Mouse (Mus musculus) embryonic fibroblast, embryonic 13.5 days (primary cell): ENCODE results near the gene Vps50. TPM values are rescaled to one million over a fixed set of nuclear protein-coding genes. Genes with fewer than 3 reads are reported as not detected.
"Not testable (repeated sequence)": the region's sequence is repeated elsewhere in the genome, so short reads cannot be mapped to it uniquely, and the experiment has no call there.

Experiments
- H3K27ac ChIP-seq: 2 replicates; pipeline ENCODE4 v1.5.1; 2012; ENCODE audit warnings: low read length, control low read depth, inconsistent platforms; ENCODE audit not compliant: insufficient read depth
- H3K4me1 ChIP-seq: 2 replicates; pipeline ENCODE4 v1.6.1; 2011; ENCODE audit warnings: low read length; ENCODE audit not compliant: control insufficient read depth, insufficient read depth
- H3K4me3 ChIP-seq: 2 replicates; pipeline ENCODE4 v1.5.1; 2011; ENCODE audit warnings: mild to moderate bottlenecking, control low read depth, low read length; ENCODE audit not compliant: insufficient read depth
- CTCF ChIP-seq: IDR thresholded peaks from 2 replicates; pipeline ENCODE4 v1.5.1; 2011; ENCODE audit warnings: mild to moderate bottlenecking, control low read depth, low read length, moderate library complexity, borderline replicate concordance; ENCODE audit not compliant: insufficient read depth
- POLR2A ChIP-seq: IDR thresholded peaks from 2 replicates; pipeline ENCODE4 v1.6.1; 2011; ENCODE audit warnings: low read depth, mild to moderate bottlenecking, control low read depth, low read length, moderate library complexity
- polyA plus RNA-seq: library from polyadenylated mRNA; stranded (reverse); fragments of >200 nt; gene quantifications from 2 replicates; pipeline ENCODE4 v1.2.4, GENCODE M21; 2011; ENCODE audit warnings: low read depth; ENCODE audit not compliant: missing spikeins, insufficient read length

The Vps50 gene
- polyA plus RNA-seq, 1 experiment: 28.6 TPM

DNA sequence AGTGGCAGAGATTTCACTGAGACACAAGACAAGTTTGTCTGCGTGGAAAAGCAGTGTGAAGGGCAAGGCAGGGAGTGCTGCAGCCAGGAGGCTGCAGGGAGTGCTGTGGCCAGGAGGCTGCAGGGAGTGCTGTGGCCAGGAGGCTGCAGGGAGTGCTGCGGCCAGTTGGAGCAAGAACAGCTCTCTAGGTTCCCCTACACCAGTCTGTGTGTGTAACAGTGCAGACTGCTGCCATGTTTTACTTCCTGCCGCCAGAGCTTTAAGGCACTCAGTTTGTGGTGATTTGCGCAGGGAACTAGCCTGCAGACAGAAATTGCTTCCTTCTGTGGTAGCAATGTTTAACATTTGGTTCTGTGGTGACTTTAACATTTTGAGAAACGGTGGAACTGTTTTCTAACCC is 61.8 kb downstream of the Vps50 start:
- no peak overlapping the region for H3K4me3 ChIP-seq
- no peaks in the 10 kb centered on the region for H3K4me1 ChIP-seq
- H3K27ac ChIP-seq: no peak overlapping the region
- TF ChIP-seq POLR2A (no peak), CTCF (no peak)

DNA sequence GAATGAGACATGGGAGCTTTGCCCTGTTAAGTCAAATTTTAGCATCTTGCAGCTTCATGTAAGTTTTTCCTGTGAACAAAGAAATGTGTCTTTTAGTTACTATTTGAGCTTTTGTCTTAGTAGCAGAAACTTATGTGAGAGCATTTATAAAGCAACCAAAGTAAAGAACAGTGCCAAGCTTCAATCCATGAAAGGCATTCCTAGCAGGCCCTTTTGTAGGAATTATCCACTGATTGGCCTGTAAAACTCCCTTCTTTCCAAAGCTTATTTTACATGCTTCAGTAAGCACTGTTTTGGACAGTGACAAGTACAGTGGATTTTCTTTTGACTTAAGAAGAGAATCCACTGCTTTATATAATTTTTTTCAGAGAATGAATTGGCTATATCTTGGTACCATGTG is 64.1 kb downstream of the Vps50 start:
- Histone ChIP-seq H3K27ac (no peak overlapping the region), H3K4me1 (no peaks in the 10 kb centered on the region), H3K4me3 (no peak overlapping the region)
- TF ChIP-seq POLR2A (no peak), CTCF (no peak)

- H3K4me3 ChIP-seq, H3K4me1 ChIP-seq: not testable (repeated sequence)
These were observed 65.9 kb downstream of the Vps50 start for GRCm38 (mm10) chr6:3564118-3564517.

GRCm38 (mm10) chr6:3565005-3565404 is 66.8 kb downstream of the Vps50 start:
- Histone ChIP-seq H3K4me1 (no peaks in the 10 kb centered on the region), H3K4me3 (no peak overlapping the region), H3K27ac (no peak overlapping the region)
- no peak for TF ChIP-seq CTCF

More at GRCm38 (mm10) chr6:3564118-3564517, 65.9 kb downstream of the Vps50 start:
- not testable (repeated sequence) for H3K27ac ChIP-seq

- H3K4me3 ChIP-seq: no peak overlapping the region
- H3K27ac ChIP-seq: no peak overlapping the region
- TF ChIP-seq POLR2A (no peak), CTCF (no peak)
- H3K4me1 ChIP-seq: no peaks in the 10 kb centered on the region
These were observed 67.5 kb downstream of the Vps50 start for GRCm38 (mm10) chr6:3565667-3566066.

DNA sequence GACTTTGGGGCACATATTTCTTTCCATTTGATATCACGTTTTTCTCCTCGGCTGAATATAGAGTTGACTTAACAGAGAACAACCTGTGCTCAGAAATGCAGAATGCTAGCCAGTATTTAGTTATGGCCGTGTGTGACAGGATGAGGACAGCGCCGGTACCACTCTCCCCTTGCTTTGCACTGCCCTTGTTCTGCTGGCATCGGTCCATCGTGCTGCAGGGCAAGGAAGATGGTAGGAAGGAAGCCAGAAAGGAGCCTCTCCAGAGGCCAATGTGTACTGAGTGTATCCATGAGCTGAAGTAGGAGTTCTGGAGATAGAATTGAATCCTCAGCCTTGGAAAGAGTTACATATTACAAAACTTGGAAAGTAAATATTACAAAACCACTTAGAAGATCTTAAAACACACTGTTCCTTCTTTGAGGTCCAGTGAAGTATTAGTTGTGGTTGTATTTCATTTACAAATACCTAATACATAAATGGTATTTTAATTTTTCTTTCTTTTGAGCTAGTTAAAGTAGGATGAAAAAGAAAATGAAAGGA is 69.0 kb downstream of the Vps50 start:
- H3K27ac ChIP-seq: no peak overlapping the region
- H3K4me1 ChIP-seq: no peaks in the 10 kb centered on the region
- H3K4me3 ChIP-seq: no peak overlapping the region
- TF ChIP-seq CTCF (no peak), POLR2A (no peak)

DNA sequence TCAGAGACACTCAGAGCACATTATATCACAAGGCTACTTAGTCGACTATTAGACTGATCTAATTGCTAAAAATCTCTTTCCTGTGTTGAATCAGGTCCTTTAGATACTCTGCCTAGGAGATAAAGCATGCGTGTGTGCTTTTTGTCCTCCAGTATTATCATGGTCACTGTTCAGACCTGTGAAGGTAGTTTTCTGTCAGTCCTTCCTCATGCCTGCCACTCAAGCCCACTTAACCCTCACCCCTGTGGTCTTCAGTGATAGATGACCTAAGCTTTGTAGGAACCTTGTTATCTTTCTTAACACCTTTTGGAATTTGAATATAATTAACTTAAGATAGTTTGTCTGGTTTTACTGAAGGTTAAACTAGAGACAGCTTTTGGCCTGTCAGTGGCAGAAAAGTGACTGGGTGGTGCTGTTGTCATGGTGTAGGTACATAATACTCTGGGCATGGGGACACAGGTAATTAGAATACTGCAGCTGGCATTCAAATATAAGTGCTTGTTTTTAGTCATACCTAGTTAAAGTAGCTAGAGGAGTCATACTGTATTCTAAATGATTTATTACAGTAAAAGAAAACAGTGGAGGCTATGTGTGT is 74.1 kb downstream of the Vps50 start:
- no peak overlapping the region for H3K4me3 ChIP-seq
- H3K27ac ChIP-seq: no peak overlapping the region
- TF ChIP-seq CTCF: no peak
- TF ChIP-seq POLR2A: no peak
- no peaks in the 10 kb centered on the region for H3K4me1 ChIP-seq

DNA sequence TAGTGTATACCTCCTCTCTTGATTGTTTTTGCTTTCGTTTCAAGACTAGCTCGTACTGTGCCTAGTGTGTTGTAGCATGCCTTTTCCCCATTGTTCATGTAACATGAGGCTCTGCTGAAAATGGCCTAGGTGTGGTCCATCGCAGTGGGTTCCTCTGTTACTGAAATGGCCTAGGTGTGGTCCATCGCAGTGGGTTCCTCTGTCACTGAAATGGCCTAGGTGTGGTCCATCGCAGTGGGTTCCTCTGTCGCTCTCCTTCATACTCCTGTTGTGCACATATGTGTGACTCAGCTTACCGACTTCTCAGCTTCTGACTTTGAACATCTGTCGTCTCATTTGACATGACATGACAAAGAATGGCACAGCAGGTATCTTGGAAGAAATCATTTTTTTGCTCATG is 75.6 kb downstream of the Vps50 start:
- H3K4me1 ChIP-seq: no peaks in the 10 kb centered on the region
- no peak overlapping the region for H3K27ac ChIP-seq
- no peak overlapping the region for H3K4me3 ChIP-seq
- TF ChIP-seq POLR2A (no peak), CTCF (no peak)

- Histone ChIP-seq H3K4me1 (no peaks in the 10 kb centered on the region), H3K27ac (no peak overlapping the region), H3K4me3 (no peak overlapping the region)
- TF ChIP-seq CTCF (no peak), POLR2A (no peak)
These were observed 87.2 kb downstream of the Vps50 start for GRCm38 (mm10) chr6:3585402-3585801.

DNA sequence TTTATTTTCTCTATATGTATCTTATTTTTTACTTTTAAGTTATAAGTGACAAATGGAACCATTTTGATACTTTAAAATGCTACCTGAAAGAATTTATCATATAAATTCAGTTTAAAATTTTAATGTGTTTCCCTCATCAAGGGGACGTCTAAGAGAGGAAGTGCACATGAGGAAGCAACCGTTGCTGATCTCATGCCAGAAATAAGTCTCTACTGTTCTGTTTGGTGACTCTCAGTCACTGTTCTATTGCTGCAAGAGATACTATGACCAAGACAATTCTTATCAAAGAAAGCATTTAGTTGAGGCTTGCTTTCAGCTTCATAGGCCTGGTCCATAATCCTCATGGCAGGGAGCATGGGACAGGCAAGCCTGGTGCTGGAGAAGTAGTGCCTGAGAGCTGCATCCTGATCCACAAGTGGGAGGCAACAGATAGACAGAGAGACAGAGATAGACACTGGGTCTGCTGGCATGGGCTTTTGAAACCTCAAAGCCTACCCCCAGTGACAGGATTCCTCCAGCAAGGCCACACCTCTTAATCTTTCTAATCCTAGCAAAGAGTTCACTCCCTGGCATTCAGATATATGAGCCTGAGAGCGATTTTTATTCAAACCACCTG is 92.2 kb downstream of the Vps50 start:
- Histone ChIP-seq H3K4me3 (no peak overlapping the region), H3K4me1 (no peaks in the 10 kb centered on the region), H3K27ac (no peak overlapping the region)
- TF ChIP-seq CTCF (no peak), POLR2A (no peak)
